Mouse (Mus musculus) liver, adult 2 months (tissue): ENCODE measurements around the gene Lgi1. TPM values are rescaled to one million over a fixed set of nuclear protein-coding genes. Genes with fewer than 3 reads are reported as not detected.

Experiments used
- DNase-seq: peaks from one replicate; pipeline ENCODE4 v3.0.0-alpha.2; 2011; ENCODE audit warnings: low read depth, low spot score; ENCODE audit errors: extremely low read depth
- H3K27ac ChIP-seq: fragments of 200-500 bp; replicated peaks from 2 replicates; pipeline ENCODE4 v1.5.1; 2012; ENCODE audit warnings: low read depth, mild to moderate bottlenecking, control low read depth, inconsistent platforms, low read length; ENCODE audit not compliant: insufficient read depth
- H3K27me3 ChIP-seq: fragments of 200-500 bp; 2 replicates; pipeline ENCODE4 v1.6.1; 2012; ENCODE audit warnings: mild to moderate bottlenecking, moderate library complexity, low read length, inconsistent platforms; ENCODE audit not compliant: control insufficient read depth, insufficient read depth
- H3K36me3 ChIP-seq: fragments of 200-500 bp; 2 replicates; pipeline ENCODE4 v1.6.1; 2012; ENCODE audit warnings: low read length, inconsistent platforms; ENCODE audit not compliant: control insufficient read depth, insufficient read depth
- H3K4me1 ChIP-seq: fragments of 200-500 bp; 2 replicates; pipeline ENCODE4 v1.6.1; 2011; ENCODE audit warnings: low read length; ENCODE audit not compliant: control insufficient read depth, insufficient read depth
- H3K4me3 ChIP-seq: fragments of 200-500 bp; 2 replicates; pipeline ENCODE4 v1.5.1; 2011; ENCODE audit warnings: low read depth, mild to moderate bottlenecking, control low read depth, low read length, moderate library complexity; ENCODE audit not compliant: insufficient read depth
- H3K79me2 ChIP-seq: fragments of 200-500 bp; 2 replicates; pipeline ENCODE4 v1.6.1; 2012; ENCODE audit warnings: inconsistent platforms, mild to moderate bottlenecking, low read length, moderate library complexity; ENCODE audit not compliant: control insufficient read depth, insufficient read depth
- H3K9ac ChIP-seq: fragments of 200-500 bp; 2 replicates; pipeline ENCODE4 v1.6.1; 2012; ENCODE audit warnings: low read depth, mild to moderate bottlenecking, control low read depth, inconsistent platforms, low read length
- CTCF ChIP-seq: fragments of 200-500 bp; IDR thresholded peaks from 2 replicates; pipeline ENCODE4 v1.5.1; 2011; ENCODE audit warnings: low read depth, low read length, control low read depth
- POLR2A ChIP-seq: fragments of 200-500 bp; IDR thresholded peaks from 2 replicates; pipeline ENCODE4 v1.6.1; 2011; ENCODE audit warnings: low read length, control low read depth; ENCODE audit not compliant: insufficient read depth; ENCODE audit errors: extremely low read depth
- WGBS: fragments of 180-500 bp; shearing (Covaris S2); methylation state at CpG from one replicate; pipeline ENCODE4 v1.1.7; 2018; 5-methylcytosine and 5-hydroxymethylcytosine counted together
- polyA plus RNA-seq: library from polyadenylated mRNA; depleted of rRNA; stranded (reverse); fragments of >200 nt; gene quantifications from 2 replicates; pipeline ENCODE4 v1.2.3, GENCODE M21; 2012
- total RNA-seq: library from RNA; depleted of rRNA; stranded (reverse); fragments of >200 nt; gene quantifications from 2 replicates; pipeline ENCODE4 v1.2.3, GENCODE M21; 2014

Gene Lgi1
- total and polyA plus RNA-seq, 2 experiments: not detected

DNA sequence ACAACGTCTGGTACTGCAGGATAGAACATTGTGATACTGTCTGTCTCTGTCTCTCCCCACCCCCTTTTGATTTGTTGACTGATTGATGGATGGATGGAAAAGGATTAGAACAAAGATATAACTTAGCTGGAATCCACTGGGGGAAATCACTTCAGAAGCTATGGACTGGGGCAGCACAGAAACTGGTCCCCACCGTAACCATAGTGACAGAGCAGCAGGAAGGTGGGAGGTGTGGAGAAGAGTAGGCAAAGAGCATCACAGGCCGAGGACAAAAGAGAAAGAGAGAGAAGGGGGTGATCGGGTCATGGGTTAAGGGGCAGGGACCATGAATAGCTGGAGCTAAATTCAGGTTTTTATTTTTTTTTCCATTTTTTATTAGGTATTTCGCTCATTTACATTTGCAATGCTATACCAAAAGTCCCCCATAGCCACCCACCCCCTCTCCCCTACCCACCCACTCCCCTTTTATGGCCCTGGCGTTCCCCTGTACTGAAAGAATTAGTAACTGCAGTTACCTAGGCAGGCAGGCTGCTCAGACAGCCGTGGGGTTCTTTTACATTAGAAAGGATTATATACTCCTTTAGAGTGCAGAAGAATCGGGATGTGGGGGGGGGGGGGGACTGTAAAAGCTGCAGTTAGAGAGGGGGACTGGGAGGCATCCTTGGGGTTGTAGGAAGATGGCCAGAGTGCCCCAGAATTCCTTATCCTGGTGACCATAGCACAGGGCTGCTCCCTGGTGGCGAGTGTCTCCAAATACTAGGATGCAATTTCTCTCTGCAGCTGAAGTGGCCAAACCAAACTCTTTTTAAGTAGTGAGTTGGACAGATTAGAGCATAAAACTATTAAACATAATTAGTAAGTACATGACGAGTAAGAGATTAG, 60.1 kb downstream of the Lgi1 start:
- H3K27me3 ChIP-seq: no peaks in the 10 kb centered on the region
- no peaks in the 10 kb centered on the region for H3K4me1 ChIP-seq
- WGBS: 54% methylated on average over 10 of the region's 10 CpGs
- no peak overlapping the region for H3K9ac ChIP-seq
- H3K27ac ChIP-seq: no peak overlapping the region
- no peak for DNase-seq
- H3K4me3 ChIP-seq: no peak overlapping the region
- no peaks in the 10 kb centered on the region for H3K36me3 ChIP-seq
- TF ChIP-seq CTCF: 0 out of 2 replicates have a peak, but pooled peaks have one; percentile 18
- no peak for TF ChIP-seq POLR2A
- no peaks in the 10 kb centered on the region for H3K79me2 ChIP-seq

DNA sequence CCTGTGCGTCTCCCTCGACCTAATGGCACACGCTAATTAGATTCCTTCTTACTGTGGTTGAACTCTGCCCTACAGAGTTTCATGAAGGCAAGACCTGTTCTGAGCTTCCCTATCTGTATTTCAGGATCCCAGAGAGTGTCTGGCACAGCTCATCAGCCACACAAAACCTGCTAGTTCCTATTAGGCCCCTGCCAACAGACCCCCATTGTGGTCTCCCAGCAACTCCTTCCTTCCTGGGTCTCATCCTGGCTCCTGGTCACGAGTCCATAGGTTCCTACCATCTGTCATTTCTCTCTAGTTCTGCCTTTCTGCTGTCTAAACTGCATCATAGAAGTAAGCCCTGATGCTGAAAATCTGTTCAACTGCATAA, 60.7 kb downstream of the Lgi1 start:
- Histone ChIP-seq H3K4me1 (no peaks in the 10 kb centered on the region), H3K27me3 (no peaks in the 10 kb centered on the region), H3K36me3 (no peaks in the 10 kb centered on the region), H3K79me2 (no peaks in the 10 kb centered on the region), H3K9ac (no peak overlapping the region), H3K4me3 (no peak overlapping the region), H3K27ac (no peak overlapping the region)
- 76% methylated on average over 4 of the region's 4 CpGs for WGBS
- TF ChIP-seq CTCF: no peak
- no peak for TF ChIP-seq POLR2A
- no peak for DNase-seq

DNA sequence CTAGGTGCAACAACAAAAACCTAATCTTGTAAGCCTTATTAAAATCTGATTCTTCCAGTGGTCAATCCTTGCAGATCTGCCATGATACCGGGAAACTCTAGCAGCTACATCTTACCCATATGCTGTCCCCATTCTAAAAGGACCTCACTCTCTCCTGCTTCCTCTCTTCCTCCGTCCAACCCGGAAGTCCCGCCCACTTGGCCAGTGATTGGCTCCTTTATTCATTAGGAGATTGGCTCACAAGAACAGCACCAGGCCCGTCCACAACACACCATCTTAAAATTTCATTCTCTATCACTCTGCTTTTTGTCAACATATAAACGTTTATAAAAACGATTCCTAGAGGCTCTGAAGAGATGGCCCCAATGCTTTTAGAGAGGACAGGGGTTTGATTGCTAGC, 61.5 kb downstream of the Lgi1 start:
- Histone ChIP-seq H3K27me3 (no peaks in the 10 kb centered on the region), H3K4me1 (no peaks in the 10 kb centered on the region), H3K4me3 (no peak overlapping the region), H3K27ac (no peak overlapping the region), H3K9ac (no peak overlapping the region), H3K36me3 (no peaks in the 10 kb centered on the region), H3K79me2 (no peaks in the 10 kb centered on the region)
- no peak for DNase-seq
- TF ChIP-seq POLR2A: no peak
- no peak for TF ChIP-seq CTCF
- 83% methylated on average over 7 of the region's 7 CpGs for WGBS

- Histone ChIP-seq H3K4me3 (no peak overlapping the region), H3K9ac (no peak overlapping the region), H3K27me3 (no peaks in the 10 kb centered on the region), H3K27ac (no peak overlapping the region), H3K36me3 (no peaks in the 10 kb centered on the region), H3K4me1 (no peaks in the 10 kb centered on the region), H3K79me2 (no peaks in the 10 kb centered on the region)
- TF ChIP-seq POLR2A: no peak
- no peak for TF ChIP-seq CTCF
- no peak for DNase-seq
- 71% methylated on average over 4 of the region's 4 CpGs for WGBS
Measured at GRCm38 (mm10) chr19:38327002-38327401, 62.7 kb downstream of the Lgi1 start.

- H3K27ac ChIP-seq: no peak overlapping the region
- no peaks in the 10 kb centered on the region for H3K27me3 ChIP-seq
- no peak for DNase-seq
- no peaks in the 10 kb centered on the region for H3K79me2 ChIP-seq
- no peak overlapping the region for H3K4me3 ChIP-seq
- WGBS: 86% methylated on average over 7 of the region's 7 CpGs
- no peak for TF ChIP-seq POLR2A
- TF ChIP-seq CTCF: no peak
- H3K36me3 ChIP-seq: no peaks in the 10 kb centered on the region
- H3K9ac ChIP-seq: no peak overlapping the region
- no peaks in the 10 kb centered on the region for H3K4me1 ChIP-seq
Measured at GRCm38 (mm10) chr19:38328010-38328409, 63.7 kb downstream of the Lgi1 start.

DNA sequence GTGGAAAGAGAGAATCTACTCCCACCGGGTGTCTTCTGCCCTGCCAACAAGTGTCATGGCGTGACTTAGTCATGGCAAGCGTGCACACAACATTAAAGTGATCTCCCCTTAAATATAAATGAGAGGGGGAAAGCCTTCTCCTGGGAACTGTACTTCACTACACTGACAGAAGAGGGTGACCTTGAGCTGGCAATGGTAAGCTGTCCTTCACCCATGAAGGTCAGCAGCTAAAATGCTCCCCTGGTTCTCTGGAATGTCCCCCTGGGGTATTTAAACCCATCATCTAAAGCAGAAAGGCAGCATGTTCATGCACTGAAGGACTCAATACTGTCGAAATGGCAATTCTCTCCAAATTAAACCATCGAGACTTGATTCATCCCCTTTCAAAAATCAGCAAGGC, 64.9 kb downstream of the Lgi1 start:
- Histone ChIP-seq H3K27ac (no peak overlapping the region), H3K4me3 (no peak overlapping the region), H3K9ac (no peak overlapping the region), H3K4me1 (no peaks in the 10 kb centered on the region), H3K36me3 (no peaks in the 10 kb centered on the region), H3K27me3 (no peaks in the 10 kb centered on the region), H3K79me2 (no peaks in the 10 kb centered on the region)
- 84% methylated on average over 5 of the region's 5 CpGs for WGBS
- TF ChIP-seq CTCF (no peak), POLR2A (no peak)
- DNase-seq: peak; percentile 9
